Mouse (Mus musculus): ENCODE data around the gene Plxna4.

Plxna4 gene

DNA sequence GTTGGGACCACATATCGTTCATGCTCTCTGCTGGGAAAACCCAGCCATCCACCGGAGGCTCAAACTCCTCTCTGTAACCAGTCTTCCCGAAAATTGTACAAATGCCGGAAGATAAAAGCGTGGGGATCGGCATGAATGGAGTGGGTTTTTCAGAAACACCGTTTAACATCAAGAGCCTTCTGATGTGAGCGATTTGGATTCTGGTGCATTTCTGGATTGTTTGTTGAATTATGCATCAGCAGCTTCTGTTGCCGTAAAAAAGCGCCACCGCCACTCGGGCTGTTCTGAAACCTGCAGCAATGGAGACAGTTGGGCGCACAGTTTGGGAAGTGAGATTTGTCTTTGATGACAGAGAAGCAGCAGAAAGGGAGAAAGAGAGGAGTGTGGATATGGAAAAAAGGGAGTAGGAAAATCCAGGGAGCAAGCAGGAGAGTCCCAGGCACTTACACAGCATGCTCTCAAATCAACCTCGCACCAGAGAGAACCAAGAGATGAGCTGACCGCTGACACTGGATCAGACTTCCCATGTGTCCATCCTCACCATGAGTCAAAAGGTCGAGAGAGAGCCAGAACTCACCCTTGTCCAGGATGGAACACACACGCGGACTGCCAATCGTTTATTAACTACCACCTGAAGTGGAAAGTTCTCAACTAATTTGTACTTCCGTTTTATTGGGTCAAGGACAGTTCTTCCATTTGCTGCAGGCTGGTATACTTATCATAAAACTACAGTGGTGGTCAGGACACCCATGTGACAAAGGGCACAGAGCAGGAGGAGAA is 181.5 kb downstream of the Plxna4 start:
- no peak for DNase-seq (ENCODE audit: low read depth)

DNA sequence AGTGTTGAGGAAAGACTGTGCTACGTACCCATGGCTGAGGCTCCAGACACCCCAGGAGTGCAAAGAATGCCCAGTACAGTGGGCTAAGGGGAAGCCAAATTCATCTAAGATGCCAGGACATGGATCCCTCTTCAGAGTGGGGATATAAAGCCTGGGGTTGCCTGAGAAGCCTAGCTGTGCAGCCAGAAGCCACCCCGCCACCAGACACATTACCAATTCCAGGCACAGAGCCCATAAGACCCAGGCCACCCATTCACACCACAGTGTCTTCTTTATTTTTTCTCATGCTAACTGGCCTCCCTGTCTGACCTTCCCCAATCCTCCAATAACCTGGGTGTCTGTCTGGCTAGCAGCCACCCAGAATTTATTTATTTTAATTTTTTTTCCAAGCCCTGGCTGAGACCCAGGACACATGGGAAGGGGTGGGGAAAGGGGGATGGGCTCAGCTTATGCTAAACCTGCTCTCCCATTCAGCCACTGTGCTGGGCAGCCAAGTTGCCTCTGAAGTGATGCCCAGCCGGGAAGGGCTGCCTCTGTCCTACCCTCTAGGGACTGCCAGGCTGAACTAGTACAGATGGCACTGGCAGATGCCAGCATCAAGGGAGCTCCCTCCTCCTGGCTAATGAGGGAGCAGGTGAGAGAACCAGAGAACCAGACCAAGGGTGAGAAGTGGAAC is 185.3 kb downstream of the Plxna4 start:
- DNase-seq (ENCODE audit: low read depth): no peak

DNA sequence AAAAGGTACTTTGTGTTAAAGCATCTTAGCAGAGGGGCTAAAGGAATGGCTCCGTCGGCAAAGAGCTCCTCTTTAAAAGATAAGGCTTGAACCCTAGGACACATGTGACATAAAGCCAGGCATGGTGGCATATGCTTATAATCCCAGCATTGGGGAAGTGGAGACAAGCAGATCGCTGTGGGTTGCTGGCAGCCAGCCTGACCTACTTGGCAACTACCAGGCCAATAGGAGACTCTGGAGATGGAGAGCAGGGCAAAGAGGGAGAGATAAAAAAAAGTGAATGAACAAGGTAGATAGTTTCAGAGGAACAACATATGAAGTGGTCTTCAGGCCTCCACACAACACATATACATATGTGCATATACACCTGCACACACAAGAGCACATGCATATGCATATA is 189.7 kb downstream of the Plxna4 start:
- DNase-seq (ENCODE audit: low read depth): no peak

DNA sequence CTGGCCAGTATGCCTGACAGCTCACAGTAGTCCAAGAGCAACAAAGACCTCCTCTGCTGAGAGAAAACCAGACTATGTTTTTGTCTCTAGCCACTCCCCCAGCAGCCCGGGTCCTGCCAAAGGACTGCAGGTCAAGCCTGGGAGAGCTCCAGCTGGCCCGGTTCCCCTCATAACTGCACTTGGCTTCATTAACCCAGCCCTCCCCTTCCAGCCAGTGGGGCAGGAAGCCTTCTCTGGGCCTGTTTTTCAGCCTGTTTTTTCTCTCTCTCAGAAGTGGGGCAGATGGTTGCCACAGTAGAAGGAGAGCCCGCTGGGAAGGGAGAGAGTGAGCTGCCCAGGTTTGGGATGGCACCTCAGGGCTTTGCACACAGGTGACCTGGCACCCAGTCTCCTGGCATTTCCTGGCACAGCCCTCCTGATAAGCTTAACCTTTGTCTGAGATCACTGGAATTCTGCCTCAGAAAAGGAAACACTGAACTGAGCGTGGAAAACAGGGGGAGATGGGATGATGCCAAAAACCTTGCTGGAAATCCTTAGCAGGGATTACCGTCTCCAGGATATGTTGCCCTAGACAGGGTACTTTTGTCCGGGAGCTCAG is 190.8 kb downstream of the Plxna4 start:
- no peak for DNase-seq (ENCODE audit: low read depth)

DNA sequence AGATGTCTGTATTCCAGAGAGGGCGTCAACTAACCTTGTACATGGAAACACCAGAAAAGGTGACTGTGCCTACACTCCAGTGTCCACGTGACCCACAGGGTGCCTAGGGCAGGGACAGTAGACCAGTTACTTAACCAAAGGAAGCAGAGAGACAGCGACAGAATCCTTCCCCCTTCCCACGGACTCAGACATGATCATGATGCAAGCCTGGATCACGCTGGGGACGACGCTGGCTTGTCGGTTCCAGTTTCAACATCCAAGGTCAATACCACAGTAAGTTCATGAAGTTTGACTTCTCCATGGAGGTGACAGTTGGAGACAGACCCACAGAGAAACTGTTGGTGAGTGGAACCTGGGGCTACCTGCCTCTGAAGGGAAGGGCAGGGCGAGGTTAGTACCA is 192.6 kb downstream of the Plxna4 start:
- DNase-seq (ENCODE audit: low read depth): no peak

DNA sequence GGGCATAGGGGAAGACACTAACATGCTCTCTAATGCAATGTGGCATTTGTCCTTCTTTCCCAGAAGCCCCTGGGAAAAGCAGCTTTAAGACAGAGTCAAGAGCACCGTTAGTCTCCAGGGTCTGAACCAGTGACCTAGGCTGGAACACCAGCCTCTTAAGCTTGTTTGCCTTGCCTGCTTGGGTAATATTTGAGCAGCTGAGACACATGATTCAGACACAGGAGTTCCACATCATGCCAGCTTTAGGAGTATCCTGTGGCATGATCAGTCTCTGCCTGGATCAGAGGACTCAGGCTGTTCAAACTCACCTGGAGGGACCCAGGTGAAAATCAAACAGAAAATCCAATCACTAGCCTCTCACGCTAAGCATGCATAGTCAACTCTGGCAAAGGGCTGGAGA is 195.7 kb downstream of the Plxna4 start:
- DNase-seq (ENCODE audit: low read depth): no peak

DNA sequence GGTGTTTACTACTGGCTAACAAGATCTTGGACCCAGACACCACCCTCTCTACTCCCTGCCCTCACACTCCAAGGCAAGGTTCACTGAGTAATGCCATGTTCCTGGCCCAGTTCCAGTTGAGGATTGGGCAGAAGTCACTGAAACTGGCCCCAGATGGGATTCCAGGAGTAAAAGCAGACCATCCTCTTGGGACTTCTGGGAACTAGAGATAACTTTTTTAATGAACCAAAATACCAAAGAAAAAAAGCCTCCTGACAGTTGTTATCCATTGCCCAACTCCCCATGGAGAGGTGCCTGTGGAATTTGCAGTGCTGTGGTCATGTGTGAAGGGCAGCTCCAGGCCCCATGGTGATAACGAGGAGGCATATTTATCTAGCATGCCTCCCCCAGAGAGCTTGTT is 199.7 kb downstream of the Plxna4 start:
- DNase-seq (ENCODE audit: low read depth): no peak

DNA sequence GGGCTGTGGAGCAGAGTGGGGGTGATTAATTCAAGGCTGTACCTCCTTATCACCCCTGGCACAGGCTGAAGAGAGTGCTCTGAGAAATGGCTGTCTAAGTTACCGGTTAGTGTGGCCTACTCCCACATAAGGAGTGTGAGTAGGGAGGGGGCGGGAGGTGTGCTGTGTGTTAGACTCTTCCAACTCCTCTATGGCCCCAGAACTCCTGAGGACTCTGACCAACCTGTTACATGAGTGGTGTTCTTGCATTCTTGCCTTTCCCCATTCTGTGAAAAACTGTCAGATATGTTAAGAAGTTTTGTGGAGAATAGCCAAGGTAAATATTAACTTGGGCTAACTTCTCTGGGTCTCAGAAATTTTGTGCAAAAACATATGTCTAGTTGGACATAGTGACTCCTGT is 201.1 kb downstream of the Plxna4 start:
- DNase-seq (ENCODE audit: low read depth): no peak

DNA sequence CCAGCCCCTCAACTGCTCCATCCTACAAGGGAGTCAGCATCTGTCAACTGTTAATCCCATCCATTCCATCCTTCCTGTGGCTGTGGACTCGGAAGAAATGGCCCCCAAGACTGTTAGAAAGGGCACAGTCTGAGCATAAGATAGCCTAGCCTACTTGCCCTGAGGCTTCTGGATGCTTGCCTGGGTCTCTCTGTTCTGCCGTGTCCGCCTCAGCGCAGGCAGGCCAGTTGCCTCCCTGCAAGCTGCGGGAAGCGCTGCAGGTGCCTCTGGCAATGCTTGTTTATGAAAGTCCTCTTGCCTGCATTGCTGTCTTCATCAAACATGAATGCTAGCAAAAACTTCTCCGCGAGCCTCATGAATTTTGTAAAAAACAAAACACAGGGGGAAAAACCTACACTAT is 203.1 kb downstream of the Plxna4 start:
- DNase-seq (ENCODE audit: low read depth): no peak

DNA sequence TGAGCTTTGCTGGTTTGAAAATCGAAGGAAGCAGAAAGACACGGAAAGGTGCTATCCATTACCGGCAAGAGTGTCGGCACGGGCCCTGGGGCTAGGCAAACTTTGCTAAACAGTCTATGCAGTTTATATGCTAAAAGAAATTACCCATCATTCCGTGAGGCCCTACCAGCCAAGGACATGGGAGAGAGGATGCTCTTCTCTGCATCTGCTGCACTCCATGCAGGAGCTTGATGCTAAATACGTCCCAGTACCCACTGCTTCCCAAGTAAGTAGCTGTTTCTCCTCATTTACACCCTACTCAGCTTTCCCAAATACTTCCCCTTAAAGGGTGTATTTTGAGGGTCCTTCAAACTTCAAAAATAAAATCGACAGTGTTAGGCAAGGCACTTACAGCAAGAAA is 203.6 kb downstream of the Plxna4 start:
- no peak for DNase-seq (ENCODE audit: low read depth)

DNA sequence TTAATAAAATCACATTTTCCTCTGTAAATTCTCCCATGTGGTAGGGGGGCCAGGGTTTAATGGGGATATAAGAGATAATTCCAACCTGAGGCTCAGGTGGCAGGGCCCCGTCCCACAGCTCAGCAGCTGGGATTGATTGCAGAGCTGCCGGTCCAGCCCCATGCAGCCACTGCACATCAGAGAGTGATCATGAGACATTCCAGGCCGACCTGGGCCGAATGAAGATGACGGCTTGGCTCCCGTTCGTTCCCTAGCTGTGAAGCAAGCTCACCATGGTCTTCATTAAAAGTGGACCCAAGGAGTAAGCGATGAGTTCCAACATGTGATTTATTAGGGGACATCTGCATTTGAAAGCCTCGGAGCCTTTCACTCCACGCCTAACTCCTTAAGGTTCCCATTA is 206.5 kb downstream of the Plxna4 start:
- DNase-seq (ENCODE audit: low read depth): no peak

DNA sequence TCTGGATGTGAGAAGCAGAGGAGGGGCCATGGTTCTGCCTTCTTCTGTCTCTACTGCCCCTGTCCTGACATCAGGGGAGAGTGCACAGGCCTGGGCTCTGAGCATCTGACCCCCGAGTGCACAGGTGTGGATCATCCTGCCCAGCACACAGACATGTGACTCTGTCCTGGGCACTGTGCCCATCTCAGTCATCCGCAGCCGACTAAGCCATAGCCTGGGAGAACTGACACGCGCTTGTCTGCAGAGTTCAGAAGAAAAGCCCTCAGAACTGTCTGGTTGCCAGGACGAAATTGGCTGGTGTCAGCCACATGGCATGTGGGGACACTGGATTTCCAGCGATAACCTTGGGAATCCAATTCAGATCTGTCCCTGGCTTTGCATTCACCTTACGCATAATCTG is 210.8 kb downstream of the Plxna4 start:
- DNase-seq (ENCODE audit: low read depth): no peak

DNA sequence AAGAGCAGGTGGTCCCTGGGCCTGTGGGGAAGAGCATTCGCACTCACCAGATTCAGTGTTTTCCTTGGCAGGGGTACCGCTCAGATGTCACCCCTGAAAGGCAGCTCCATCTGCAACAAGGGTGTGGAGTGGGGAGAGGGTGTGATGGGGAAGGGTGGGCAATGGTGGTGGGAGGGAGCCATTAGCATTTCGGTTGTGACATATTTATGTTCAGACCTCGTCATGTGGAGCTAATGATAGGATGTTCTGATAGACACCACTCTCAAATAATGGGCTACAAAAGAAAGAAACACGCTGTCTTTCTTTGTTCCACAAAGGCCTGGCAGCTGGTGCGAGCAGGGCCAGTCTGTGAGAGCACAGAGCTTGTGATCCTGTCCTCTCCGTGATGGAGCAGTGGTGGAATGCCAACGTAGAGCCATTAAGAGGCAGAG is 214.0 kb downstream of the Plxna4 start:
- DNase-seq (ENCODE audit: low read depth): no peak

DNA sequence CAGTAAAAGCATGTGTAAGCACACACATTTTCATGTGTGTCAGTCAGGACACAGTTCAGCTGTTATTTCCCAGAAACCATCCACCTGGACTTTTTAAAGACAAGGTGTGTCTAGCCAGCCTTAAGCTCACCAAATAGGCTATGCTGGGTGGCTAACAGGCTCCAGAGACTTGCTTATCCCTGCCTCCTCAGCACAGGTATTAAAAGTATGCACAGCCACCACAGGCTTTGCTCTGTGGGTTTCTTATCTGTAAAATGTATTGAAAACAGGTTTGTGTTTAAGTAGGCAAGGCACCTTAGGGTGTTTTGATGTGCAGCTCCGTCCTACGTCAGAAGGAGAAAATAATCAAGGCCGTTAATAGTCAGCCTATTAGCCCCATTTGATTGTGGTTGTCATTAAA is 218.9 kb downstream of the Plxna4 start:
- DNase-seq (ENCODE audit: low read depth): no peak

DNA sequence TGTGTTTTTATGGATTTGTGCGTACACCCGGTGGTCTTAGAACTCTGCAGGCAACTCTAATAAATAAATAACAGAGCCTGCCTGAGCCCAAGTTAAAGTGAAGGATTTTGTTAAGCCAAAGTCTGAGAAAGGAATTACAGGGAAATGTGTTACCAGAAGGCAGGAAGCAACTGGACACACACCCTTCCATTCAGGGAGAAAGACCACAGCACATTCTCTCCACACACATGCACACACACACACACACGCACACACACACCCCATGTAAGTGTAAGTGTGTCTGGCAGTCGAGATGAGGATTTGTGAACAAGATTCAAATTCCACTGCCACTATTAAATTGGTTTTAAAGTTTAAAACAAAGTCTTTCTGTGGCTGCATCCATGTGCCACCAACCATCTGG is 219.6 kb downstream of the Plxna4 start:
- DNase-seq (ENCODE audit: low read depth): no peak

DNA sequence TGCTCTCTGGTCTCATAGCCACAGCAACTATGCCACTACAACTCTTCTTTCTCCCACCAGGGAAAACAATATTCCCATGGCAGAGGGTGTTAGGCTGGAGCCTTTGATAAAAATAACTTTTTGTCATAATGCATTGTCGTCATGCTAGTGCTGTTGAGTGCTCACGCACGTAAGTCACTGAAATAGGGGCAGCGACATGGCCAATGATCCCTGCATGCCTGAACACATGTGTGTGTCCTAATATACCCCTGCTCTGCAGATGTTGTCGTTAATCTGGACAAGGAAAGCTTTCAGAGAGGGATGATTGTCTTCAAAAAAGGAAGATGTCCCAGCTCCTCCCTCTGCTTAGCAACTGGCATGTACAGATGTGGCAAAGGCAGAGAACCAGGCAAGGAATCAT is 223.1 kb downstream of the Plxna4 start:
- no peak for DNase-seq (ENCODE audit: low read depth)

DNA sequence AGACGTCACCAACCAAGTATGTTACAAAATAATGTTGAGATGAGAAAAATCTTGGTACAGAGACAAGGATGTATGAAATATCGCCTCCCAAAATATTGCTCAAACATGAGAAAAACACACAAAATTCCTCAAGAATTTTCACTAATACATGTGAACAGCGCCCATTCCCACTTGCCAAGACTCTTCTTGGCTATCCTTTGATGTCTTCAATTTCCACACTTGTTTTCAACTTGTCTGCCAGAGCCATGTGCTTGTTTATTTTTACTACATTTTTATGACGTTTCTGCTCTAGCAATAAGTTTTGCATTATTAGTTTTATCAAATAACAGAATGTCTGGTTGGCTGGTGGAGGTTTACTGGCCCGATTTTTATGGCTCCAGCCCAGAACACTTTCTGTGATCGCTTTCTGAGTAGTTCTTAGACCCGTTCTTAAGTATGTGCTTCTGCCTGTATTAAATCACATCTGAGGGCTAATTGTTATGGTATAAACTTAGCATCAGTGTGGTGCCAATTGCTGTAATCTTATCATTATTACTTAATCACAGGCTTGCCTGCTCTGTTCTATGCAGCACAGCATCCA is 224.4 kb downstream of the Plxna4 start:
- DNase-seq (ENCODE audit: low read depth): no peak

DNA sequence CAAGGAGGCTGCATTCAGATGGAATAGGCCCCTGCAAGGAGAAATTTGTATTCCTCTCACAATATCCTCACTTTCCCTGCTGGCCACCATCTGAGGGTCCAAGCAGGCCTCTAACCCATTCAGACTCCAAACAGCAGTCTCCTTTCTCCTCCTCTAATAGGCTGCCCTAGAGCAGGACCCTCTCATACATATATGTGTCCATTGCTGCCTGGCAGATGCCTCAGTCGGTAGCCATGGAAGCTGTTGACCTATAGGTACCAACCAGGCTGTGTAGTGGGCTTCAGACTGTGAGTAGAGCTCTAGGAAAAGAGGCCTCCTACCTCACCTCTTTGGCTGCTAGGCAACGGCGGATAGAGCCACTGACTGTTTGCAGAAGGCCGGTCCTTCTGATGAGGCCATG is 225.6 kb downstream of the Plxna4 start:
- no peak for DNase-seq (ENCODE audit: low read depth)

DNA sequence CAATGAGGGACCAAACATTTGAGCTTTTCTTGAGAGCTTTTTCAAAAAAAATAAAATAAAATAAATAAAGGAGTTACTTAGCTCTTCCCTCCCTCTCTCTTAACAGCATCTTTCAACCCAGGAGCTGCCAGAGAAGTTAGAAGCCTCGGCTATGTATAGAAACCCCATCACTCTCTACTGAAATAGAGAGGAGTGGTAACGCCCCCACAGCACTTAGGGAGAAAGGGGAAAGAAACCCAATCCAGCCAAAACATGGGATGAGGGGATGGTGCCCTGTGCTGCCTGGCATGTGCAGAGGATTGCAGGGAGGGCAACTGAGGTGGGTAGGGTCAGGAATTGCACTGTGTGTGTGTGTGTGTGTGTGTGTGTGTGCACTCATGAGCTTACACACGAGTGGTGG is 228.3 kb downstream of the Plxna4 start:
- DNase-seq (ENCODE audit: low read depth): no peak

DNA sequence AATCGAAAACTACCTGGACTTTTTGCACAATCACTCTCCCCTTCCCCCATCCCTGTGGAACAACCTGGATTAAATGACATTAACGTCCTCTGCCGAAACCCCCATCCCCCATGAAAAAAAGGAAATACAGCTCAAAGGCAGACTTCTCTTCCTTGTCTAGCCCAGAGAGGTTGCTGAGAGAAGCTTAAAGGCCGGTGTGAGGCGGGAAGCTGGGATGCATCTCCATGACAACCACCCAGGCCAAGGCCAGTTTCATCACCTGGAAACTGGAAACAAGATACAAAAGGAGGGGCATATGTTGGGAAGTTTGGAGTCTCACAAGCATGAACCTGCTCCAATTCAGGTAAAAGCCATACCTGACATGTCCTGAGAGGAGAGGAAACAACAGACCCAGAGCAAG is 230.5 kb downstream of the Plxna4 start:
- DNase-seq (ENCODE audit: low read depth): no peak

DNA sequence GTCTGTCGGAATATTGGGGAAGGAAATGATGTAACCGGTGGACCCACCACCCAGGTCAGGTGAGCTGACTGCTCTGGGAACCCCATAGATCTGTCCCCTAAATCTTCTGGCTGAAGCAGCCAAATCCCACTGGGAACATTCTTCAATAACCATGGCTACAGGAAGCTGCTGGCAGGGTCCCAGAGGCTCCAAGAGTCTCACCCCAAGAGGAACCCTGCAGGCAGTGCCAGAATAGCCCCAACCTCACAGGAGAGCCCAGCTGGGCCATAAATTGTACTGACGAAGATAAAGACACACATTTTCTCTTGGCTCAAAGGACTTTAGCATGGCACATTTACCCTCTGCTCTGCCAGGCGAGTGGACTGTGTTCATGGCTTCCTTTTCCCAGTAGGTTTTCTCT is 232.4 kb downstream of the Plxna4 start:
- DNase-seq (ENCODE audit: low read depth): no peak

DNA sequence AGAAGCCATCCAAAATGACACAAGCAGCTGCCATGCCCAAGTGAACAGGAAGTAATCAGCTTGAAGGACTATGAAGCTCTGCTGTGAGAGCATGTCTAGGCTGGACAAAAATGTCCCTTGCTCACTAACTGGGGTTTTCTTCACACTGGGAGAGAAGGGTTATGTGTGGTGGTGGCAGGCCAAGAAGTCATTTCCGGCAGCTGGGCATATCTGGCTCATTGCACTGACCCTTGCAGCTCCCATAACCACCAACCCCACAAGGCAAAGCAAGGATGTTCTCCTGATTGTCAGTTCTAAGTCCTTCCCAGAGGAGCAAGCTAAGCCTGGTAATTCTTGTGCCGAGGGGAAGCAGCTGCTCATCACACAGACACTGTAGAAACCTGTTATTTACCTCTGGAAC is 239.0 kb downstream of the Plxna4 start:
- DNase-seq (ENCODE audit: low read depth): no peak

DNA sequence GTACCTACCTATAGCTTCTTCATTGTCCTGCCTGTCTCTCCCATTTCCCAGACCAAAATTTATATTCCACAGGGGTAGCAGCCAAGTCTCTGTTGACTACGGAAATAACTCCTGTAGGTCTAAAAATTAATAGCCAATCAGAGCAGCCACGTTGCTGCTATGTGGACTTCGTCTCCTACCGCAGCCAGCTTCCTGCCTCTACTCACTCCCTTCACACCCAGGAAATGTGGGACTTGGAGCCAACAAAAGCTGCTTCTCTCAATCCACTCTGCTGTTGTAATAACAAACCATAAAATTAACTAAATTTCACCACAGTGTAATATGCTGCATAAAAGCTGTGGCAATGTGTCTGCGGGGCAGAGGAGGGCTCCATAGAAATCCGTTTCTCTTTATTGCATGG is 239.9 kb downstream of the Plxna4 start:
- no peak for DNase-seq (ENCODE audit: low read depth)
